Mouse (Mus musculus) heart, embryonic 13.5 days (tissue): ENCODE measurements around the gene Relt. TPM values are rescaled to one million over a fixed set of nuclear protein-coding genes. Genes with fewer than 3 reads are reported as not detected.
A peak's percentile ranks its signal among the peaks of the same experiment; 100 is the strongest.

Experiments used
- ATAC-seq: fragments of 200-750 bp; cut with Nextera tagmentation; 2 replicates; pipeline ENCODE4 v1.8.0; 2017; ENCODE audit warnings: moderate TSS enrichment; ENCODE audit not compliant: insufficient number of reproducible peaks, low FRiP score, low TSS enrichment; ENCODE audit errors: extremely low read depth
- H3K27ac ChIP-seq: fragments of 300-500 bp; sonication (generic); replicated peaks from 2 replicates; pipeline ENCODE4 v1.5.1; 2015; ENCODE audit warnings: moderate library complexity, mild to moderate bottlenecking, inconsistent platforms
- H3K27me3 ChIP-seq: fragments of 300-500 bp; sonication (generic); replicated peaks from 2 replicates; pipeline ENCODE4 v1.6.1; 2015; ENCODE audit warnings: mild to moderate bottlenecking, inconsistent platforms
- H3K36me3 ChIP-seq: fragments of 300-500 bp; sonication (generic); 2 replicates; pipeline ENCODE4 v1.6.1; 2015; ENCODE audit warnings: mild to moderate bottlenecking, inconsistent platforms
- H3K4me1 ChIP-seq: fragments of 300-500 bp; sonication (generic); 2 replicates; pipeline ENCODE4 v1.6.1; 2015; ENCODE audit warnings: inconsistent platforms
- H3K4me2 ChIP-seq: fragments of 300-500 bp; sonication (generic); 2 replicates; pipeline ENCODE4 v1.6.1; 2015; ENCODE audit warnings: inconsistent platforms, mild to moderate bottlenecking, moderate library complexity
- H3K4me3 ChIP-seq: fragments of 300-500 bp; sonication (generic); 2 replicates; pipeline ENCODE4 v1.5.1; 2015; ENCODE audit warnings: moderate library complexity, mild to moderate bottlenecking, inconsistent platforms
- H3K9ac ChIP-seq: fragments of 300-500 bp; sonication (generic); 2 replicates; pipeline ENCODE4 v1.6.1; 2015; ENCODE audit warnings: inconsistent platforms, mild to moderate bottlenecking, moderate library complexity
- H3K9me3 ChIP-seq: fragments of 300-500 bp; sonication (generic); 2 replicates; pipeline ENCODE4 v1.6.1; 2016; ENCODE audit warnings: inconsistent platforms
- whole genome bisulfite sequencing: fragments of 180-500 bp; shearing (Covaris S2); methylation state at CpG from one replicate; pipeline ENCODE4 v1.1.7; 2015; ENCODE audit warnings: mixed read lengths; 5-methylcytosine and 5-hydroxymethylcytosine counted together
- polyA plus RNA-seq: library from polyadenylated mRNA; unstranded; fragments of >200 nt; fragmentation: Nextera tagmentation; extraction: Ambion mirVana; gene quantifications from 2 replicates; pipeline ENCODE4 v1.2.1, GENCODE M21; 2015

Gene Relt
- polyA plus RNA-seq: 2.9 and 3.7 TPM in 2 replicates

- no peaks in the 10 kb centered on the region for H3K36me3 ChIP-seq
- peak; percentile 76; the same call in 1 of the 2 replicates for ATAC-seq
- whole genome bisulfite sequencing: 1% methylated on average over 87 of the region's 91 CpGs
- peak within 1 kb of the TSS; percentile 80 for H3K27ac ChIP-seq
- H3K9me3 ChIP-seq: no peaks in the 10 kb centered on the region
- peak within 1 kb of the TSS; percentile 86 for H3K9ac ChIP-seq
- peaks cover 41% of the 10 kb centered on the region for H3K4me1 ChIP-seq
- H3K4me2 ChIP-seq: peak within 1 kb of the TSS; percentile 98
- H3K4me3 ChIP-seq: peak within 1 kb of the TSS; percentile 73
- H3K27me3 ChIP-seq: no peaks in the 10 kb centered on the region
These were observed at the start of gene Relt for GRCm38 (mm10) chr7:100862828-100863638. TSS of gene Relt (minus strand) at chr7:100863446.

GRCm38 (mm10) chr7:100911791-100912190 is 48.5 kb upstream of the Relt start:
- Histone ChIP-seq H3K27me3 (no peaks in the 10 kb centered on the region), H3K9me3 (no peaks in the 10 kb centered on the region), H3K4me3 (no peak overlapping the region), H3K27ac (peak overlapping the region; percentile 79), H3K4me1 (peaks cover 98% of the 10 kb centered on the region), H3K36me3 (peaks cover 20% of the 10 kb centered on the region), H3K9ac (peak overlapping the region; percentile 4), H3K4me2 (peak overlapping the region; percentile 42)
- WGBS: 23% methylated on average over 9 of the region's 9 CpGs
- no peak for ATAC-seq

- Histone ChIP-seq H3K9ac (peak overlapping the region; percentile 4), H3K27ac (peak overlapping the region; percentile 79), H3K9me3 (no peaks in the 10 kb centered on the region), H3K4me3 (no peak overlapping the region), H3K4me1 (peaks cover 96% of the 10 kb centered on the region), H3K4me2 (peak overlapping the region; percentile 42), H3K36me3 (peaks cover 16% of the 10 kb centered on the region), H3K27me3 (no peaks in the 10 kb centered on the region)
- ATAC-seq: no peak; the same call in 1 of the 2 replicates
- 12% methylated on average over 2 of the region's 2 CpGs for WGBS
These were observed 48.1 kb upstream of the Relt start for GRCm38 (mm10) chr7:100911246-100911770.

GRCm38 (mm10) chr7:100908567-100908966 is 45.3 kb upstream of the Relt start:
- Histone ChIP-seq H3K36me3 (peaks cover 16% of the 10 kb centered on the region; the same call in 1 of the 2 replicates), H3K27me3 (no peaks in the 10 kb centered on the region), H3K27ac (peak overlapping the region; percentile 73; the same call in 1 of the 2 replicates), H3K4me3 (no peak overlapping the region), H3K4me2 (no peak overlapping the region), H3K4me1 (peaks cover 78% of the 10 kb centered on the region), H3K9me3 (no peaks in the 10 kb centered on the region), H3K9ac (peak overlapping the region; percentile 25; the same call in 1 of the 2 replicates)
- no peak for ATAC-seq
- WGBS: 37% methylated on average over 8 of the region's 8 CpGs

GRCm38 (mm10) chr7:100908061-100908460 is 44.8 kb upstream of the Relt start:
- Histone ChIP-seq H3K4me3 (no peak overlapping the region), H3K4me2 (no peak overlapping the region), H3K36me3 (peaks cover 16% of the 10 kb centered on the region; the same call in 1 of the 2 replicates), H3K4me1 (peaks cover 73% of the 10 kb centered on the region), H3K27me3 (no peaks in the 10 kb centered on the region), H3K9ac (peak overlapping the region; percentile 25; the same call in 1 of the 2 replicates), H3K9me3 (no peaks in the 10 kb centered on the region), H3K27ac (peak overlapping the region; percentile 73)
- WGBS: 73% methylated on average over 8 of the region's 8 CpGs
- ATAC-seq: no peak

- peaks cover 65% of the 10 kb centered on the region for H3K4me1 ChIP-seq
- H3K9me3 ChIP-seq: no peaks in the 10 kb centered on the region
- 0% methylated on average over 1 of the region's 1 CpGs for WGBS
- H3K4me3 ChIP-seq: no peak overlapping the region
- no peaks in the 10 kb centered on the region for H3K27me3 ChIP-seq
- H3K27ac ChIP-seq: peak overlapping the region; percentile 73
- peaks cover 16% of the 10 kb centered on the region; the same call in 1 of the 2 replicates for H3K36me3 ChIP-seq
- peak overlapping the region; percentile 25; the same call in 1 of the 2 replicates for H3K4me2 ChIP-seq
- H3K9ac ChIP-seq: peak overlapping the region; percentile 44; the same call in 1 of the 2 replicates
- no peak for ATAC-seq
These were observed 44.0 kb upstream of the Relt start for GRCm38 (mm10) chr7:100907231-100907630.

- 83% methylated on average over 10 of the region's 10 CpGs for WGBS
- H3K9ac ChIP-seq: no peak overlapping the region
- no peaks in the 10 kb centered on the region for H3K9me3 ChIP-seq
- no peak for ATAC-seq
- no peak overlapping the region for H3K4me2 ChIP-seq
- H3K27ac ChIP-seq: no peak overlapping the region
- H3K36me3 ChIP-seq: peaks cover 16% of the 10 kb centered on the region; the same call in 1 of the 2 replicates
- H3K27me3 ChIP-seq: no peaks in the 10 kb centered on the region
- no peak overlapping the region for H3K4me3 ChIP-seq
- H3K4me1 ChIP-seq: peaks cover 55% of the 10 kb centered on the region
These were observed 43.0 kb upstream of the Relt start for GRCm38 (mm10) chr7:100906029-100906789.

GRCm38 (mm10) chr7:100905037-100905436 is 41.8 kb upstream of the Relt start:
- peak overlapping the region; percentile 28; the same call in 1 of the 2 replicates for H3K9ac ChIP-seq
- no peak overlapping the region for H3K4me3 ChIP-seq
- H3K4me1 ChIP-seq: peaks cover 43% of the 10 kb centered on the region
- H3K27ac ChIP-seq: no peak overlapping the region
- H3K36me3 ChIP-seq: peaks cover 16% of the 10 kb centered on the region; the same call in 1 of the 2 replicates
- 51% methylated on average over 7 of the region's 7 CpGs for WGBS
- ATAC-seq: no peak
- H3K4me2 ChIP-seq: no peak overlapping the region
- H3K9me3 ChIP-seq: no peaks in the 10 kb centered on the region
- no peaks in the 10 kb centered on the region for H3K27me3 ChIP-seq

- H3K4me1 ChIP-seq: peaks cover 39% of the 10 kb centered on the region
- 73% methylated on average over 5 of the region's 5 CpGs for WGBS
These were observed 41.4 kb upstream of the Relt start for GRCm38 (mm10) chr7:100904612-100905011.

GRCm38 (mm10) chr7:100902451-100903137 is 39.3 kb upstream of the Relt start:
- peaks cover 21% of the 10 kb centered on the region for H3K4me1 ChIP-seq
- no peak overlapping the region for H3K4me3 ChIP-seq
- no peak overlapping the region for H3K4me2 ChIP-seq
- no peak for ATAC-seq
- peaks cover 16% of the 10 kb centered on the region for H3K36me3 ChIP-seq
- no peak overlapping the region for H3K27ac ChIP-seq
- no peaks in the 10 kb centered on the region for H3K9me3 ChIP-seq
- 74% methylated on average over 9 of the region's 9 CpGs for WGBS
- no peak overlapping the region for H3K9ac ChIP-seq
- no peaks in the 10 kb centered on the region for H3K27me3 ChIP-seq

More at GRCm38 (mm10) chr7:100904612-100905011, 41.4 kb upstream of the Relt start:
- no peak overlapping the region for H3K4me2 ChIP-seq
- H3K36me3 ChIP-seq: peaks cover 15% of the 10 kb centered on the region; the same call in 1 of the 2 replicates
- no peak overlapping the region for H3K4me3 ChIP-seq
- H3K9me3 ChIP-seq: no peaks in the 10 kb centered on the region
- ATAC-seq: no peak
- no peak overlapping the region for H3K27ac ChIP-seq
- no peaks in the 10 kb centered on the region for H3K27me3 ChIP-seq
- peak overlapping the region; percentile 28; the same call in 1 of the 2 replicates for H3K9ac ChIP-seq
